Mouse (Mus musculus): ENCODE results near the gene Prrxl1. TPM values are rescaled to one million over a fixed set of nuclear protein-coding genes. Genes with fewer than 3 reads are reported as not detected.
A peak's percentile ranks its signal among the peaks of the same experiment; 100 is the strongest.

Gene Prrxl1
- polyA plus RNA-seq, 1 experiment from 2014 or later, result 7.6 TPM

DNA sequence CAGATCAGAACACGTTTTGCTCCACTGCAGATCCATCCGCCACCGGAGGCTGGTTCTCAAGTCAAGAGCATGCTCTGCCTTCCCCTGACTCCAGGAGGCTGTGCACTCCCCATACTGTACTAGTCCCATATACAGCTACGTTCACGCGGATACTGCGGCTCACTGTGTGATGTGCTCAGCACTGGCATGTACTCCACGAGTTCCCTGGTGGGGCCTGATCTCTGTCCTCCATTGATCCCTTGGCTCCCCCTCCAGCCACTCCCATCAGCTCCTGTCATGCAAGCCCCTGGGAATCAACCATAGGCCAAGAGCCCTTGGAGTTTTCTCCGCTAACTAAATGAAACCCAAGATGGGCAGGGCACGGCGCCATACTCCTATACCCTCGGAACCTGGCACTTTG lies 83.3 kb downstream of the Prrxl1 start:
- DNase-seq (ENCODE audit: low spot score) (no peak), ATAC-seq (replicated peaks; ENCODE audit: insufficient number of reproducible peaks, low FRiP score, low TSS enrichment, low read depth) (0 out of 2 replicates have a peak, but pooled peaks have one; percentile 48)
- Histone ChIP-seq H3K9me3 (replicated peaks; ENCODE audit: control insufficient read depth, low read length) (no peaks in the 10 kb centered on the region), H3K4me3 (ENCODE audit: low read depth, low read length) (no peak overlapping the region), H3K4me2 (ENCODE audit: low read depth, low read length) (no peak overlapping the region), H3K27ac (replicated peaks; ENCODE audit: low read depth, low read length) (no peak overlapping the region), H3K36me3 (replicated peaks; ENCODE audit: control insufficient read depth, insufficient read depth, low read depth, low read length) (no peaks in the 10 kb centered on the region), H3K27me3 (ENCODE audit: control insufficient read depth, insufficient read depth, low read length) (no peaks in the 10 kb centered on the region), H3K4me1 (ENCODE audit: control insufficient read depth, insufficient read depth, low read length) (no peaks in the 10 kb centered on the region), H3K9ac (replicated peaks; ENCODE audit: low read length) (no peak overlapping the region)
- 91% methylated on average over 12 of the region's 12 CpGs for WGBS

DNA sequence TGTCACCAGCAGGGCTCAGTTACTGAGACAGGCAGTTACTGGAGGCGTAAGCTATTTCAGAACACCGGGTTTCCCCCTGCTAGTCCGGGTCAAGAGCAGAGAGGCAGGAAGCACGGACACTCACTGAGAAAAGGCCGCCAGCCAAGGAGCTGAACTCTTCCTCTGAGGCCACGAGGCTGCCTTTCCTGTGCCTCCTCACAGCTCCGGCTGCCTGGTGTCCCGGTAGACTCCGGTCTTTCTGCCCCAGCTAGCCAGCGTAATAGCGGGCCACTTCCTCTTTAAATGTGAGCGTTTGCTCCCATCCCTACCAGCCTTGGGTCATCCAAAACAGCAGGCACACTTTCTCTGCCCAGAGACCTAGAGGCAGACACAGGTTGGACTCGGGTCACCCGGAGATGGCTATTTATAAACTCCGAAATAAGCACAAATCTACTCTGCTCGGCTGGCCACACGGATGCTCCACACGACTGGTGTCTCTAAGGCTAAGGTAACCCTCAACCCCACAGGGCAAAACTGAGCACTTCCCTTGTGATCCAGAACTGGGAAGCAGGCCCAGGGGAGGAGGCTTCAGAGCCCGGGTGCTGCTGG lies 84.1 kb downstream of the Prrxl1 start:
- WGBS, result 29% methylated on average over 19 of the region's 19 CpGs
- ATAC-seq (replicated peaks; ENCODE audit: insufficient number of reproducible peaks, low FRiP score, low TSS enrichment, low read depth), result no peak
- no peaks in the 10 kb centered on the region for H3K27me3 ChIP-seq (ENCODE audit: control insufficient read depth, insufficient read depth, low read length)
- H3K4me1 ChIP-seq (ENCODE audit: control insufficient read depth, insufficient read depth, low read length), result no peaks in the 10 kb centered on the region
- no peak overlapping the region; the same call in 1 of the 2 replicates for H3K9ac ChIP-seq (replicated peaks; ENCODE audit: low read length)
- no peak overlapping the region for H3K27ac ChIP-seq (replicated peaks; ENCODE audit: low read depth, low read length)
- no peak for DNase-seq (ENCODE audit: low spot score)
- no peak overlapping the region for H3K4me2 ChIP-seq (ENCODE audit: low read depth, low read length)
- no peaks in the 10 kb centered on the region for H3K9me3 ChIP-seq (replicated peaks; ENCODE audit: control insufficient read depth, low read length)
- H3K36me3 ChIP-seq (replicated peaks; ENCODE audit: control insufficient read depth, insufficient read depth, low read depth, low read length), result no peaks in the 10 kb centered on the region
- H3K4me3 ChIP-seq (ENCODE audit: low read depth, low read length), result no peak overlapping the region

DNA sequence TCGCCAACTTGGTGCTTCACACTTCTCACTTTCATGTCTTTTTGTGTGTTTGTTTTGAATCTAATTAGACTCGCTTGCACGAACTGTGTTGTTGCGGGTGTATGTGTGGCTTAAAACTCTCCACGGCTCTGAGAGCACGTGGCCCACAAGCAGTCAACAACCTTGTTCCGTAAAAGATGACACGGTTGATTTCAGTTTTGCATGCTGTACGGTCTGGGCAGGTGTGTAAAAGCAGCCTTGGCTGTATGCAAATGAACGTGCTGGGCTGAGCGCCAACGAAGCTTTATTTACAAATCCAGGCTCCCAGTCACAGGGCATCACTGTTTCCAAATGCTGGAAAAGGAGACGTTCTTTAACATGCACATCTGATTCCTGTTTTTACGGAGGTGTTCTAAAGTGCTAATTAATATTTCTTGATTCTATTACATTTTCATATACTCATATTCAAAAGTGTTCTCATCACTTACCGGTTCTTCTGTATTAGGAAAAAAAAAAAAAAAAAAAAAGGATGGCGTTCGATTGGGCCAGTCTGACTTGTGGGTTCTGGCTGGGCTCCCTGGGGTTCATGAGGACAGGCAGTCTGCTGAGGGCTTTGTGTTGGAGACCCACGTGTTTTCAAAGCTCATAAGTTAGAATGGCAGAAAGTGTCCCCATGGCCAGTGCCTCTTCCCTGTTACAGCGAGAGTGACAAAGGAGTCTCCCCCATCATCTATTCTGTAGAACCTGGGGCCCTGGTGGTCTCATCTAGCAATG lies 85.0 kb downstream of the Prrxl1 start:
- H3K4me1 ChIP-seq (ENCODE audit: control insufficient read depth, insufficient read depth, low read length), result no peaks in the 10 kb centered on the region
- no peak overlapping the region for H3K4me2 ChIP-seq (ENCODE audit: low read depth, low read length)
- H3K4me3 ChIP-seq (ENCODE audit: low read depth, low read length), result no peak overlapping the region
- H3K9ac ChIP-seq (replicated peaks; ENCODE audit: low read length), result no peak overlapping the region
- H3K9me3 ChIP-seq (replicated peaks; ENCODE audit: control insufficient read depth, low read length), result no peaks in the 10 kb centered on the region
- H3K27me3 ChIP-seq (ENCODE audit: control insufficient read depth, insufficient read depth, low read length), result no peaks in the 10 kb centered on the region
- H3K36me3 ChIP-seq (replicated peaks; ENCODE audit: control insufficient read depth, insufficient read depth, low read depth, low read length), result no peaks in the 10 kb centered on the region
- H3K27ac ChIP-seq (replicated peaks; ENCODE audit: low read depth, low read length), result no peak overlapping the region
- WGBS, result 65% methylated on average over 19 of the region's 19 CpGs
- ATAC-seq (replicated peaks; ENCODE audit: insufficient number of reproducible peaks, low FRiP score, low TSS enrichment, low read depth) (no peak), DNase-seq (ENCODE audit: low spot score) (no peak)

DNA sequence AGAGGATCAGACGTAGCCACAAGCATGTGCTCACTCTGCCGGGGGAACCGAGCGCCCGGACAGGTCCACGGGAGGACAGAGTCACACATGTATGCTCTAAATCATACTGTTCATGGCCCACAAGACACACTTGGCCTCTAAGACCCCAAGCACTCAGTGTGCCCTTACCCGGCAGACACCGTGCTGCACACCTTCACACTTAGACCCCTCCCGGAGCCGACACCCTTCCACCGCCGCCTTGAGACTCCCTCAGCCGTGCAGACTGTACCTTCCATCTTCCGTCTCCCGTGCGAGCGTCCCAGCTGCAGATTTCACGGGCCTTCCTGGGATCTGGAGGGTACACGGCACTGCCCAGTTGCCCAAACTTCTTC lies 85.5 kb downstream of the Prrxl1 start:
- Histone ChIP-seq H3K4me1 (ENCODE audit: control insufficient read depth, insufficient read depth, low read length) (no peaks in the 10 kb centered on the region), H3K27ac (replicated peaks; ENCODE audit: low read depth, low read length) (no peak overlapping the region), H3K9me3 (replicated peaks; ENCODE audit: control insufficient read depth, low read length) (no peaks in the 10 kb centered on the region), H3K27me3 (ENCODE audit: control insufficient read depth, insufficient read depth, low read length) (no peaks in the 10 kb centered on the region), H3K36me3 (replicated peaks; ENCODE audit: control insufficient read depth, insufficient read depth, low read depth, low read length) (no peaks in the 10 kb centered on the region), H3K4me3 (ENCODE audit: low read depth, low read length) (no peak overlapping the region), H3K4me2 (ENCODE audit: low read depth, low read length) (no peak overlapping the region), H3K9ac (replicated peaks; ENCODE audit: low read length) (no peak overlapping the region)
- DNase-seq (ENCODE audit: low spot score) (no peak), ATAC-seq (replicated peaks; ENCODE audit: insufficient number of reproducible peaks, low FRiP score, low TSS enrichment, low read depth) (no peak)
- WGBS, result 68% methylated on average over 19 of the region's 19 CpGs

DNA sequence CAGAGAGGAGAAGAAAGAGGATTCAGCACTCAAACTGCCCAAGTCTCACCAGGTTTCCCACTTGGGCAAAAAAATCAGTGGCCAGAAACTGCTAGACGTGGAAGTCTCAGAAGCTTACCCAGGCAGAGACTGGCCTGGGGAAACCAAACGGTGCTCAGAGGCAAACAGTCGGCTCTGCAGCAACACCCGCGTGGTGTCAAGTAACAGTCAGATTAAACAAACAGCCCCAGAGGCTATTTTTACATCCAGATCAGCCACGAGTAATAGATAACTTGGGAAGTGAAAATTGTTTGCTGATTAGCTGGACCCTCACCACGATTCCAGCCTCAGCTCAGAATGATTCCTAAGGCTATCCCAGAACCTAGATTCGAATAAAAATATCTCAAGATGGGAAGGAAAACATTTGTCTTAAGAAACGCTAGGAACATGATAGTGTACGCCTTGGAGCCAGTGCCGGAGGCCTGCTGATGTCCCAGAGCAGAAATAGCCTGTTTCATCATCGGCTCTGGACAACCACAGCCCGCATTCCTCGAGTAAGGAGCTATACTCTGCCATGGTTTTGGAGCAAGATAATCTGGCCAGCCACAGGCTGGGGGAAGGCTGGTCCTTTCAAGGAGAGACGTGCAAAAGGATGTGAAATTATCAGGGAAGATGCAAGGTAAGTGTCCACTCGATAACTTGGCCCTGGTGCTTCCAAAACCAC lies 86.1 kb downstream of the Prrxl1 start, which contains the start of gene 3425401B19Rik:
Gene 3425401B19Rik (minus strand): TSS at position 170 of the 703 bp plus-strand sequence.
- no peaks in the 10 kb centered on the region for H3K9me3 ChIP-seq (replicated peaks; ENCODE audit: control insufficient read depth, low read length)
- H3K4me2 ChIP-seq (ENCODE audit: low read depth, low read length), result no peak within 1 kb of the TSS
- ATAC-seq (replicated peaks; ENCODE audit: insufficient number of reproducible peaks, low FRiP score, low TSS enrichment, low read depth), result no peak
- H3K9ac ChIP-seq (replicated peaks; ENCODE audit: low read length), result no peak within 1 kb of the TSS
- no peaks in the 10 kb centered on the region for H3K36me3 ChIP-seq (replicated peaks; ENCODE audit: control insufficient read depth, insufficient read depth, low read depth, low read length)
- H3K27me3 ChIP-seq (ENCODE audit: control insufficient read depth, insufficient read depth, low read length), result no peaks in the 10 kb centered on the region
- no peaks in the 10 kb centered on the region for H3K4me1 ChIP-seq (ENCODE audit: control insufficient read depth, insufficient read depth, low read length)
- DNase-seq (ENCODE audit: low spot score), result peak; percentile 58
- 41% methylated on average over 16 of the region's 16 CpGs for WGBS
- no peak within 1 kb of the TSS for H3K4me3 ChIP-seq (ENCODE audit: low read depth, low read length)
- no peak within 1 kb of the TSS for H3K27ac ChIP-seq (replicated peaks; ENCODE audit: low read depth, low read length)

DNA sequence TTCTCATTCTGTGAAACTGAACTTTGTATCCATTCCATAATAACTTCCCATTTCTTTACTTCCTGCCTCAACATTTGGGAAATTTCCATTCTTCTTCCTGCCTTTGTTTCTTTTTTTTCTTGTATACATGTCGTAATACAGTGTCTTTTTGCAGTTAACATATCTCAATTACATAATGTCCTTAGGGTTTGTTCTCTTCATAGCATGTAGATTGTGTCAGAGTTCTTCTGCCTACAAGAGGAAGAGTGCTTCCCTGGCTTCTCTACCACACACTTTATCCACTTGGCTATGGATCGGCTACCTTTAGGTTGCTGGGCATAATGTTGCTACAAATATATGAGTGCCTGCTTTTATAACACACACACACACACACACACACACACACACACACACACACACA lies 96.7 kb downstream of the Prrxl1 start:
- ATAC-seq (replicated peaks; ENCODE audit: insufficient number of reproducible peaks, low FRiP score, low TSS enrichment, low read depth), result no peak
- Histone ChIP-seq H3K27ac (replicated peaks; ENCODE audit: low read depth, low read length) (no peak overlapping the region), H3K9me3 (replicated peaks; ENCODE audit: control insufficient read depth, low read length) (no peaks in the 10 kb centered on the region), H3K4me1 (ENCODE audit: control insufficient read depth, insufficient read depth, low read length) (no peaks in the 10 kb centered on the region), H3K4me3 (ENCODE audit: low read depth, low read length) (no peak overlapping the region), H3K36me3 (replicated peaks; ENCODE audit: control insufficient read depth, insufficient read depth, low read depth, low read length) (no peaks in the 10 kb centered on the region), H3K9ac (replicated peaks; ENCODE audit: low read length) (no peak overlapping the region), H3K4me2 (ENCODE audit: low read depth, low read length) (no peak overlapping the region), H3K27me3 (ENCODE audit: control insufficient read depth, insufficient read depth, low read length) (no peaks in the 10 kb centered on the region)
- WGBS, result 86% methylated on average over 2 of the region's 2 CpGs
- no peak for DNase-seq (ENCODE audit: low spot score)

DNA sequence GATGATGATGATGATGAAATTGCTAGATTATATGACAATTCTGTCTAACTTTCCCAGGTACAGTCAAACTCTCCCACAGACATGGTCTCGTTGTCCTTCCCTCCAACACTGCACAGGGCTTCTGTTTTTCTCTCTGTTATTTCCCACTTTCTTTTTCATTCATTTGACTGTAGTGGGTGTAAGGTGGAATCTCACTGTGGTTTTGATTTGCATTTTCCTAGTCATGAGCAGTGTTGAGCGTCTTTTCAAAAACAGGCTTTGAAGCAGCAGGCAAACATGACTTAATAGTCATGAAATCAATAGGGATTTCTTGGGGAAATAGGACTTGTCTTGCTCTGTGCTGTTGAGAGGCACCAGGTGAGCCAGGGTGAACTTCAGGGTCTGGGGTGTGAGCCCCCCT lies 97.1 kb downstream of the Prrxl1 start:
- H3K4me2 ChIP-seq (ENCODE audit: low read depth, low read length), result no peak overlapping the region
- no peaks in the 10 kb centered on the region for H3K36me3 ChIP-seq (replicated peaks; ENCODE audit: control insufficient read depth, insufficient read depth, low read depth, low read length)
- no peak for ATAC-seq (replicated peaks; ENCODE audit: insufficient number of reproducible peaks, low FRiP score, low TSS enrichment, low read depth)
- H3K9ac ChIP-seq (replicated peaks; ENCODE audit: low read length), result no peak overlapping the region
- H3K4me3 ChIP-seq (ENCODE audit: low read depth, low read length), result no peak overlapping the region
- H3K27ac ChIP-seq (replicated peaks; ENCODE audit: low read depth, low read length), result no peak overlapping the region
- WGBS, result 83% methylated on average over 2 of the region's 2 CpGs
- no peaks in the 10 kb centered on the region for H3K27me3 ChIP-seq (ENCODE audit: control insufficient read depth, insufficient read depth, low read length)
- no peak for DNase-seq (ENCODE audit: low spot score)
- H3K9me3 ChIP-seq (replicated peaks; ENCODE audit: control insufficient read depth, low read length), result no peaks in the 10 kb centered on the region
- H3K4me1 ChIP-seq (ENCODE audit: control insufficient read depth, insufficient read depth, low read length), result no peaks in the 10 kb centered on the region

DNA sequence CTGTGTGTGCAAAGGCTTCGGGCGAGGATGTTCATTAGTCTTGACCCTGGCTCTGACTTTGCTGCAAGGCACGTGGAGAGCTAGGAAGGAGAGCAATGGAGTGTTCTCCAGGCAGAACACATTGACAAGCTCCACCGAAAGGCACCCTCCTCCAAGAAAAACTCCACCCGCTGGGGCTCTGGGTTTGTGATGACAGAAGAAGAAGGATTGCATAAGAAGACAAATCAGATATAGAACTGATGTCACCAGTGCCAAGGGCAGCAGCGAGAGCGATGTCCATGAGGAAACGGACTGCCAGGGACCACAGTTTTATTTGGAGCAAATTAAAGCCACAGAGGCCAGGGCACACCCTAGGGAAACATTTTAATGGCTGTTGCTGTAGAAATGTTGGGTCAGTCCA lies 98.6 kb downstream of the Prrxl1 start:
- H3K4me1 ChIP-seq (ENCODE audit: control insufficient read depth, insufficient read depth, low read length), result no peaks in the 10 kb centered on the region
- no peak overlapping the region for H3K4me2 ChIP-seq (ENCODE audit: low read depth, low read length)
- H3K27ac ChIP-seq (replicated peaks; ENCODE audit: low read depth, low read length), result no peak overlapping the region
- no peaks in the 10 kb centered on the region for H3K36me3 ChIP-seq (replicated peaks; ENCODE audit: control insufficient read depth, insufficient read depth, low read depth, low read length)
- no peak for ATAC-seq (replicated peaks; ENCODE audit: insufficient number of reproducible peaks, low FRiP score, low TSS enrichment, low read depth)
- H3K27me3 ChIP-seq (ENCODE audit: control insufficient read depth, insufficient read depth, low read length), result no peaks in the 10 kb centered on the region
- no peaks in the 10 kb centered on the region for H3K9me3 ChIP-seq (replicated peaks; ENCODE audit: control insufficient read depth, low read length)
- no peak overlapping the region for H3K9ac ChIP-seq (replicated peaks; ENCODE audit: low read length)
- WGBS, result 84% methylated on average over 8 of the region's 8 CpGs
- DNase-seq (ENCODE audit: low spot score), result no peak
- no peak overlapping the region for H3K4me3 ChIP-seq (ENCODE audit: low read depth, low read length)
